Mouse (Mus musculus) erythroblast, adult 5-6 weeks (primary cell): Measurements from ENCODE around the gene Iscu. TPM values are rescaled to one million over a fixed set of nuclear protein-coding genes. Genes with fewer than 3 reads are reported as not detected.
"Not testable (repeated sequence)": the region's sequence is repeated elsewhere in the genome, so short reads cannot be mapped to it uniquely, and the experiment has no call there.

Source experiments
- ATAC-seq: replicated peaks from 2 replicates; pipeline ENCODE4 v1.8.0; 2016; ENCODE audit warnings: moderate number of reproducible peaks, mild to moderate bottlenecking, moderate TSS enrichment, inconsistent platforms; ENCODE audit not compliant: poor library complexity, low FRiP score, severe bottlenecking
- total RNA-seq, 2 experiments: library from RNA; stranded (forward) in 1 of 2; stranded (reverse) in 1 of 2; fragments of 150-400 nt in 1 of 2; fragments of 200-764, 138-1000 nt in 1 of 2; gene quantifications; 2 replicates each; pipeline versions ENCODE4 v1.2.3 to v1.2.4; 2015 to 2017; ENCODE audit warnings: low replicate concordance in 2 of 2

The Iscu gene
- total RNA-seq, 2 experiments from 2014 or later = 139 to 178 TPM

- ATAC-seq = no peak
These were observed 10.1 kb downstream of the Iscu start for GRCm38 (mm10) chr5:113782624-113783023.

GRCm38 (mm10) chr5:113783581-113784001 is 11.0 kb downstream of the Iscu start:
- no peak for ATAC-seq

GRCm38 (mm10) chr5:113784104-113784503 is 11.6 kb downstream of the Iscu start:
- ATAC-seq = not testable (repeated sequence)

DNA sequence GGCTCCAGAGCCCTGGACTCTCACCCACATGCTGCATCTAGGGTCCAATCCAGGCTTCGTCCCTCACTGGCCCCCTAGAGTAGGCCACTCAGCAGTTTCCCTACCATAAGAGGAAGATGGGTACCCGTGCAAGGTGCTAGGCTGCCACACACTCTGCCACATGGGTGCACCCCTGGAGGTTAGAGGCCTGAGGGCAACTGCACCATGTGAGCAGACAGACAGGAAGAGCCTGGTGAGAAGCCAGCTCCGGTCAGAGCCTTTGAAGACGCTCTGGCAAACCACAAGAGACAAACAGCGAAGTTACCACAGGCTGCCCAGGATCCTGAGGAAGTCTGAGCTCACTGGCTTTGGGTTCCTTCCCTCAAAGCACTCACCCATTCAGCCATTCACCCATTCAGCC is 14.4 kb downstream of the Iscu start:
- no peak for ATAC-seq

GRCm38 (mm10) chr5:113788645-113789044 is 16.1 kb downstream of the Iscu start:
- ATAC-seq = no peak

GRCm38 (mm10) chr5:113789075-113789788 is 16.7 kb downstream of the Iscu start:
- ATAC-seq = no peak

- ATAC-seq = no peak
These were observed 18.1 kb downstream of the Iscu start for GRCm38 (mm10) chr5:113790453-113791196.

- no peak for ATAC-seq
These were observed 18.9 kb downstream of the Iscu start for GRCm38 (mm10) chr5:113791197-113792095.

DNA sequence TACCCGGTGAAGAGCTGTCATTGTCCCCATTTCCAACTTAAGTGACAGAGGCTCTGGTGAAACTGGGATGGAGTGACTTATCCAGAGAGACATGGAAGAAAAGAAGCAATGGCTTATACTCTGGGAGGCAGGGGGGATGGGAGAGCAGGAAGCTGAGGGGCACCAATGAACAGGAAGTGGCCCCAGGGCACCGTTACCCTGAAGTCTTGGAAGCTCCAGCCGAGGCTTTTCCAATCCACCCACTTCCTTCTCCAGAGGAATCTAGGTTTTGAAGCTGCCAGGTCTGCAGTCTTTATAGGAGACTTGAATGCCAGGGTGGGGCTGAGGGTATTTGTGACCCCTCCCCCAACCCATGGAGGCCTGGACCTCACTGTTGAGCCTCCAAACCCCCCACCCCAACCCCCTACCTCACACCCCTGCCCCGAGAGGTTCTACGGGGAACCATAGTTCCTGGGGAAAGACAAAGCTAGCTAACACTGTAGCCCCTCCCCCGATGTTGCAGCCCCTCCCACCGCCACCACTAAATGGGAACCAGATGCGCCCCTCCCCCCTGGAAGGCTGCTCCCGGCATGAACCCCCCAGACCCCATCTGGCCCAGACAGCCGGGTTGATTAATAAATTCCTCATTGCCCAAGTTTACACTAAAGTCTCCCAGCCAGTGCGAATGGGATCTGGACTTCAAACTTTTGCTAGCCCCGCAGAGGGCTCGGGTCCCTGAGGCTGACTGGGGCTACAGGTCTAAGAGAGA is 24.0 kb downstream of the Iscu start:
- ATAC-seq = no peak

DNA sequence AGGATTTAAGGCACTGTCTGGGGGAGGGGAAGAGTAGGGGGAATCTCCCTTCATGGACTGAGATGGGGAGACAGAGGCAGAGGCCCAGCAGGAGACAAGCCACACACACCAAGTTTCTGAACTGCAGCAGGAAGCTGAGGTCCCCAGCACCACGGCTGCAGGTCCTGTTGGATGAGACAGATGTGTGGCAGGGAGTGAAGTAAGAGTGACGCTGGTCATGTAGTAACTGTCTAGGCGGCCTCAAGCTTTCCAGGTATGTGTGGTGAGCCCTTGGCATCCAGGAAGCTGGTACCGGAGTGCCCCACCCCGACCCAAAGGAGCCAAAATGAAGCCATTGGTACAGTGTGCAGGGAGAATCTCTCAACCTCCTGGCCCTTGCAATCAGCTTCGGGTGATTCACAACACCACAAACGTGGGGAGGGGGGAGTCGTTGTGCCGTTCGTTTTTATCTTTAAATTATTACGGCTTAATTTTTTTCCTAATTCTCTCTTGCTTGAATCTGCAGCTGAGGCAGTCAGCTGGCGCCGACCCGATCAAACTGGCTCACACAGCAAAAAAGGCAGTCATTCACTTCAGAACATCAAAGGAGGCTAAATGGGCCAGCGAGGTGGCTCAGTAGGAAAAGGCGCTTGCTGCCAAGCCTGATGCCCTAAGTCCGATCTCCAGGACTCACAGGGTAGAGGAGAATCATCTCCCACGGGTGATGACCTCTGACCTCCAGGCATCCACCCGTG is 24.8 kb downstream of the Iscu start:
- ATAC-seq = no peak

- no peak for ATAC-seq
These were observed 26.0 kb downstream of the Iscu start for GRCm38 (mm10) chr5:113798525-113798924.

GRCm38 (mm10) chr5:113799691-113800090 is 27.1 kb downstream of the Iscu start:
- ATAC-seq = no peak

- ATAC-seq = no peak
These were observed 27.7 kb downstream of the Iscu start, which contains the start of gene Tmem119 for GRCm38 (mm10) chr5:113800280-113800679. Gene Tmem119, minus strand, starts transcription at chr5:113800516.

GRCm38 (mm10) chr5:113804395-113804966 is 31.9 kb downstream of the Iscu start:
- no peak for ATAC-seq

DNA sequence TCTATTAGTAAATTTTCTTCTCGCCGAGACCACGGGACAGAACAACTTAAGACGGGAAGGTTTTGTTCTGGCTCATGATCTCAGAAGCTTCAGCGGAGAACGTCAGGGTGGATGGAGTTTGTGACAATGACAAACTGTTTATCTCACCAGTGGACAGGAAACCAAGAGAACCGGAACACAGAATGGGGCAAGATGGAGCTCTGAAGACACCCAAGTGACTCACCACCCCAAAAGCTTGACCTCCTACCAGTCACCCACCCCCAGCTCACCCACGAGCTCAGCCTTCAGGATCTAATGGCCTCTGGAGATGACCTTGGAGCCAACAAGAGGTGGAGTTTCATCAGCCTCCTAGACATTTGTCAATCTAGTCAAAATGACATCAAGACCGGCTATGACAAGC is 32.8 kb downstream of the Iscu start:
- ATAC-seq = no peak

- no peak for ATAC-seq
These were observed 33.9 kb downstream of the Iscu start for GRCm38 (mm10) chr5:113806414-113806813.

DNA sequence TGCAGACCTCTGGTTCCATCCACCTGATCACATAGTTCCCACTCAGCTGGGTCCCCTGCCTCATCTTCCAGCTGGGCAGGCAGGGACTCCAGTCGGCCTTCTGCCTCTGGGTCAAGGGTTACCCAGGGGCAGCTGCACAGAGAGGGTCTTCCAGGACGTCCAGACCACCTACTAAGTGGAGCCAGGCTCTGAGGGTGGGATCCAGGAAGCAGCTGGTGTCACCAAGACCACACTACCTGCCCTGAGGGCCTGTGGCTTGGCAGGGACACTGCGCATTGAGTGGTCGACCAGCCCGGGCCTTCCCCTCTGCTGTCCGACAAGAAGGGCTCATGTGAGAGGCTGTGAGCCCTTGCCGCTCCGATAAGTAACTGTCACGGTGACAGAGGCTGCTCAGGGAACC is 35.2 kb downstream of the Iscu start:
- no peak for ATAC-seq

DNA sequence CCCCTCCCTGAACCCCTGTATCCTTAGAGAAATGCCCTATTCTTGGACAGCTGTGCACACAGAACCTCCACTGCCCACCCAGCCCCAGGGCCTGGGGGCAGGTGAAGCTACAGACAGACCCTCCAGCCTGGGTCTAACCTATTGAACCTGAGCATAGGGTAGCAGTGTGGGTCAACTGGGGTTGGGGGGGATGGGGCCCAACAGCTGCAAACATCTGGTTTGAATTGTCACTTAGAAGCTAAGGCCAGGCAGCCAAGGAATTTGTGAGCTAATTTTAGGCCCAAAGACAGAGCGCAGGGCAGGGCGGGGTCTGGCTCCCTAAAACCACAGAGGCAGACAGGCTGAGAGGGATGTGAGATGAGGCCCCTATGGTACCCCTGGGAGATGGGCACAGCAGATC is 35.6 kb downstream of the Iscu start:
- ATAC-seq = no peak

DNA sequence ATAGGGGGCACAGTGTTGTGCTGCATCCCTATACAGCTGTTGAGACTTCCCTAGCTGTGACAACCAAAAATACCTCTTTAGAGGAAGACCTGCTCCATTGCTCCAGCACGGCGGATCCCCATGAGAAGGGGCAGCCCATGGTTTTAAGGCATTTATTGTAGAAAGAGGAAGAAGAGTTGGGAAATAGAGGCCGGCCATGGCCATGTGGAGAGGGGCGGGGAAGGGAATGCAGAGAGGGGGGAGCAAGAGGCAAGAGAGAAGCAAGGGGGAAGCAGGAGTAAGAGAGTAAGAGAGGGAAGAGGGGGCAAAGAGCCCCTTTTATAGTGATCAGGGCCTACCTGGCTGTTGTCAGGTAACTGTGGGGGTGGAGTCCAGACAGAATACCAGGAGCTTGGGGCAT is 37.6 kb downstream of the Iscu start:
- no peak for ATAC-seq
